Mouse (Mus musculus) olfactory bulb, adult 2 months (tissue): ENCODE data around the gene Gsg1l2.

ENCODE experiments used
- CTCF ChIP-seq: fragments of 200-500 bp; IDR thresholded peaks from 2 replicates; pipeline ENCODE4 v1.5.1; 2012; ENCODE audit warnings: low read depth, mild to moderate bottlenecking, low read length, moderate library complexity; ENCODE audit not compliant: insufficient read depth
- POLR2A ChIP-seq: fragments of 200-500 bp; IDR thresholded peaks from 2 replicates; pipeline ENCODE4 v1.6.1; 2012; ENCODE audit warnings: mild to moderate bottlenecking, low read depth, low read length, moderate library complexity; ENCODE audit not compliant: insufficient read depth

GRCm38 (mm10) chr11:67772577-67772976, 1.8 kb upstream of the Gsg1l2 start:
- TF ChIP-seq CTCF (no peak), POLR2A (no peak)
